Mouse (Mus musculus) granulocyte monocyte progenitor cell, adult 5-6 weeks (primary cell): ENCODE data around the gene Krt17. TPM values are rescaled to one million over a fixed set of nuclear protein-coding genes. Genes with fewer than 3 reads are reported as not detected.
"Not testable (repeated sequence)": the region's sequence is repeated elsewhere in the genome, so short reads cannot be mapped to it uniquely, and the experiment has no call there.

ENCODE experiments used
- ATAC-seq: replicated peaks from 2 replicates; pipeline ENCODE4 v1.8.0; 2016; ENCODE audit warnings: mild to moderate bottlenecking, moderate TSS enrichment, inconsistent platforms; ENCODE audit not compliant: poor library complexity, severe bottlenecking
- total RNA-seq, 2 experiments: library from RNA; stranded (forward) in 1 of 2; stranded (reverse) in 1 of 2; fragments of 200-712, 200-1000 nt in 1 of 2; fragments of >200 nt in 1 of 2; fragmentation: Nextera tagmentation in 1 of 2; gene quantifications; 2 replicates each; pipeline ENCODE4 v1.2.3; 2014 to 2017

Gene Krt17
- not detected in 2 replicates for total RNA-seq (2014; fragmentation: Nextera tagmentation)
- not detected in 2 replicates for total RNA-seq (2017)

GRCm38 (mm10) chr11:100260514-100261234 is at the start of gene Krt17:
TSS of gene Krt17 (minus strand) at chr11:100261029.
- no peak for ATAC-seq

DNA sequence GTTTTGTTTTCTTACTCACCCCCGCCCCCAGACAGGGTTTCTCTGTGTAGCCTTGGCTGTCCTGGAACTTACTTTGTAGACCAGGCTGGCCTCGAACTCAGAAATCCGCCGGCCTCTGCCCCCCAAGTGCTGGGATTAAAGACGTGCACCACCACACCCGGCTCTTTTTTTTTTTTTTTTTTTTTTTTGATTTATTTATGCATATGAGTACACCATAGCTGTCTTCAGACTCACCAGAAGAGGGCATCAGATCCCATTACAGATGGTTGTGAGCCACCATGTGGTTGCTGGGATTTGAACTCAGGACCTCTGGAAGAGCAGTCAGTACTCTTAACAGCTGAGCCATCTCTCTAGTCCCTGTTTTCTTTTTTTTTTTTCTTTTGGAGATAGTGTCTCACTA is 47.8 kb upstream of the Krt17 start:
- not testable (repeated sequence) for ATAC-seq

- no peak for ATAC-seq
Measured at GRCm38 (mm10) chr11:100307900-100308299, 47.1 kb upstream of the Krt17 start.

- no peak for ATAC-seq
Measured at GRCm38 (mm10) chr11:100301292-100301691, 40.5 kb upstream of the Krt17 start.

- ATAC-seq = no peak; the same call in 1 of the 2 replicates
Measured at GRCm38 (mm10) chr11:100300293-100300692, 39.5 kb upstream of the Krt17 start.

DNA sequence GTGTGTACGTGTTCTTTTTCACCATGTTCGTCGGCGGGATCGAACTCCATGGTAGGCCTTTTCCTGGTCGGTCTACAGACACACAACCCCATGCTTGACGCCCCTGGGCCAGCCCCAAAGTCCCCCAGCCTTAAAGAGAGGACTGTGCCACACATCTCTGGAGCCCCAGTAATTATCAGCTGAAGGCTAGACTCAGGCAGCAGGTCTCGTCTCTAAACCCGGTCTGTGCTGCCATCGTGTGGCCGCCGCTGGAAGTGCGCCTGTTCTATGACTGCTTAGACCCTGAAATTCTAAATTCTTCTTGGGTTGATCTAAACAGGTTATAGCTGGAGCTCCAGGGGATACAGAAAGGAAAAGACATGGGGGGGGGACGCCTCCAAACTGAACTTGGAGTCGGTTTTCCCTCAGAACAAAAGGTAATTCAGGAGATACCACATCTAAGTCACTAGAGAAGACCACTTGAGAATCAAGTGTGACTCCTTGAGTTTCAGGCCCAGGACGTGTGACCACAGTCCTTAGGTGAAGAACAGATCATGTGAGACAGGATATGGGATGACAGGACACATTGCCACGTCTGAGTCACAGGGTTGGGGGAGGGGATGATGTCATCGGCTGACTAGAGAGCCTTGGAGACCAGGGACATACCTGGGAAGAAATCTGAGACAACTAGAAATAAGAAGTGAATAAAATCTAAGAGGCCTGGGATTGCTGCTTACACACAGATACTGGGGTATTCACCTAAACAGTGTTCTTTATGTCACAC is 37.6 kb upstream of the Krt17 start:
- ATAC-seq = peak; percentile 76

DNA sequence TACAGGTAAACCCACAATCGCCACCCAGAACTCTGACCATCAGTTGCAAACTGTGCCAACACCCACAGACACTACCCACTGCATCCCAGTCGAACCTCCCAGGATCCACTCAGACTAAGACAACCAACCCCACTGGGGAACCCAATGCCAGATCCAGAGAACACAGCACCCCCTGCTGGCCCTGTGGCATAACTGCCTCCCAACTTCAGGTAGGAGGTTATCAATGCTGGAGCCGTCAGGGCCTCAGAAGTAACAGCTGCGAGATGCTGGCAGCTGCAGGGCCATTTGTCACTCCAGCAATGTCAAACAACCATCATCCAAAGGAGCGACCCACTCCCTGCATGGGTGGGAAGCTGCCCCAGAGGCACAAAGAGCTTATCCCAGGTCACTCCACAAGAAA is 37.0 kb upstream of the Krt17 start:
- peak; percentile 33; the same call in 1 of the 2 replicates for ATAC-seq

GRCm38 (mm10) chr11:100295308-100295707 is 34.5 kb upstream of the Krt17 start:
- peak; percentile 76 for ATAC-seq

GRCm38 (mm10) chr11:100292884-100293283 is 32.1 kb upstream of the Krt17 start:
- no peak for ATAC-seq

DNA sequence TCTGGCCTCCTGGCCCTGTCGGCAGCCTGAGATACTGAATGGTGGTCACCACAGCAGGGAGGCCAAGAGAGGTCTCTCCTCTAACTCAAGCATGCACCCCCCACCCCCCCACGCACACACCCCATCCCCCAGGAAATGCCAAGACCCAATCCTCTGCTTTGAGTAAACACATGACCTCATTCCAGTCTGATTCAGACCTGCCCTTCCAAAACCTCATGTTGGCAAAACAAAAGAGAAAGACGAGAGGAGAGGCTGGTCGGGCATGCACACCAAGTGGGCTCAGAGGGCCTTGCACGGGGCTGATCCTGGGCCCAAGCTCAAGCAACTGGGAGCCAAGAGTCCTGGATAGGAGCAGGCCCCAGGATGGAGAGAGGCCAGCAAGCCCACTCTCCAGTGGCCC is 29.4 kb upstream of the Krt17 start:
- ATAC-seq = no peak

- no peak for ATAC-seq
Measured at GRCm38 (mm10) chr11:100288942-100289341, 28.1 kb upstream of the Krt17 start.

DNA sequence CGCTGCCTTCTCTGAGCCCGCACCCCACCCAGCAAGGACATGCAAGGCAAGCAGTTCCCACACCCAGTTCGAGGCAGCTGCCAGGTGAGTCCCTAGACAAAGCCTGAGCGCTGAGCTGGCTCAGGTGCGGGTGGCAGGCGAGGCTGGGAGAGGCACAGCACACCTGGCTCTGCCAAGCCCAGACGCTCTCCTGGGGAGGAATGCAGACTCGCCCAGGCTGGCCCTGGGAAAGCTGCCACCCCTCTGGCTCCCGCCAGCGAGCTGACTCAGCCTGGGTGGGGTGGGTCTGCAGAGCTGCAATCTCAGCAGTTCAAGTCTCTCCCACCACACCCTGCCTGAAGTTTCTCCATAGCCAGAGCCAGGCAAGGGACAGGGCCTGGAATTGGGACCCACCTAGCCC is 26.2 kb upstream of the Krt17 start:
- no peak for ATAC-seq

DNA sequence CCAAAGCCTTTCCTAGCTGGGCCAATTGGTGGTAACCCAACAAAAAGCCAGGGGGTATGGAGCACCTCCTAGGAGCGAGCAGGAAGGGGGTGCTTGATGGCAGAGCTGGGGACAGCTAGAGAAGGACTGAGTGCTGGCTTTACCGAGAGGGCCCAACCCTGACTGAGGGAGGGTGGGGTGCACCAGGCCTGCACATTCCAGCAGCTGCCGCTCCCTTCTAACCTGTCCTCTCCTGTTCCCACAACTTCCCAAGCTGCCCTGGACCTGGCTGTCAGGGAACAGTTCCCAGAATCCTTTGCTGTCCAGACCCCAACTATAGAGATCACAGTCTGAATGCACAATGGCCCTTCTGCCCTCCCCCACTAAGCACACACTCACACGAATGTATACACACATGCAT is 24.2 kb upstream of the Krt17 start:
- ATAC-seq = no peak

GRCm38 (mm10) chr11:100282549-100282948 is 21.7 kb upstream of the Krt17 start:
- peak; percentile 77 for ATAC-seq

- ATAC-seq = peak; percentile 64
Measured at GRCm38 (mm10) chr11:100281596-100282544, 21.0 kb upstream of the Krt17 start.

- no peak for ATAC-seq
Measured at GRCm38 (mm10) chr11:100278759-100279158, 17.9 kb upstream of the Krt17 start.

GRCm38 (mm10) chr11:100277726-100278480 is 17.1 kb upstream of the Krt17 start:
- ATAC-seq = no peak

DNA sequence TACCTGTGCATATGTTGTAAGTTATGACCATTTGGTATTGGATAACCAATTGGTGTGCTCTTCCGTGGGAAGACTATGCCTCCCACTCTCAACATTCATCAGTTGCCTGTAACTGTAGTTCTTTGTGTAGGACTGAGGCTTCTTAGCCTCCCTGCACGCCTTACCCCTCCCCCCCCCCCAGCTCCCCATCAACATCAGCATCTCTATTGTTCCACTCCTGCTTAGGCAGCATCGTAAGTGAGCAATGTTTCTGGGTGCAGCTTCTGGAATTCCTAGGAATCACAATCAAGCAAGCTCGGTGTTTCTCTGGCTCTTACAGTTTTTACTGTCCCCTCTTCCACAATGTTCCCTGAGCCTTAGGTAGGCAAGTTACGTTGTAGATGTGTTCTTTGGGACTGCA is 14.6 kb upstream of the Krt17 start:
- no peak for ATAC-seq

GRCm38 (mm10) chr11:100274719-100275118 is 13.9 kb upstream of the Krt17 start:
- ATAC-seq = no peak

GRCm38 (mm10) chr11:100271878-100272277 is 11.0 kb upstream of the Krt17 start:
- ATAC-seq = no peak
